Mouse (Mus musculus) liver, embryonic 16.5 days (tissue): ENCODE data around the gene Gm11555. TPM values are rescaled to one million over a fixed set of nuclear protein-coding genes. Genes with fewer than 3 reads are reported as not detected.
"Not testable (repeated sequence)": the region's sequence is repeated elsewhere in the genome, so short reads cannot be mapped to it uniquely, and the experiment has no call there.

Experiments
- ATAC-seq: fragments of 200-750 bp; cut with Nextera tagmentation; 2 replicates; pipeline ENCODE4 v1.8.0; 2017; ENCODE audit warnings: low read depth, mild to moderate bottlenecking, moderate number of reproducible peaks, moderate library complexity
- H3K27ac ChIP-seq: fragments of 300-500 bp; sonication (generic); 2 replicates; pipeline ENCODE4 v1.5.1; 2014; ENCODE audit warnings: mild to moderate bottlenecking, low read length
- H3K27me3 ChIP-seq: fragments of 300-500 bp; sonication (generic); 2 replicates; pipeline ENCODE4 v1.6.1; 2014; ENCODE audit warnings: low read depth, low read length, mixed read lengths; ENCODE audit not compliant: control insufficient read depth, insufficient read depth
- H3K36me3 ChIP-seq: fragments of 300-500 bp; sonication (generic); 2 replicates; pipeline ENCODE4 v1.6.1; 2014; ENCODE audit warnings: mild to moderate bottlenecking; ENCODE audit not compliant: control insufficient read depth, insufficient read depth
- H3K4me1 ChIP-seq: fragments of 300-500 bp; sonication (generic); 2 replicates; pipeline ENCODE4 v1.6.1; 2014; ENCODE audit warnings: low read depth, low read length, mixed read lengths; ENCODE audit not compliant: control insufficient read depth
- H3K4me2 ChIP-seq: fragments of 300-500 bp; sonication (generic); 2 replicates; pipeline ENCODE4 v1.6.1; 2014; ENCODE audit warnings: low read depth, low read length, mixed read lengths
- H3K4me3 ChIP-seq: fragments of 300-500 bp; sonication (generic); 2 replicates; pipeline ENCODE4 v1.5.1; 2014; ENCODE audit warnings: low read depth, mild to moderate bottlenecking, low read length
- H3K9ac ChIP-seq: fragments of 300-500 bp; sonication (generic); 2 replicates; pipeline ENCODE4 v1.6.1; 2014; ENCODE audit warnings: low read depth, low read length
- H3K9me3 ChIP-seq: fragments of 300-500 bp; sonication (generic); replicated peaks from 2 replicates; pipeline ENCODE4 v1.6.1; 2016; ENCODE audit warnings: low read length; ENCODE audit not compliant: control insufficient read depth
- WGBS: fragments of 180-500 bp; shearing (Covaris S2); extraction: QIAGEN DNeasy Blood & Tissue Kit; methylation state at CpG from one replicate; pipeline ENCODE4 v1.1.7; 2014; ENCODE audit not compliant: insufficient replicate concordance; 5-methylcytosine and 5-hydroxymethylcytosine counted together
- polyA plus RNA-seq: library from polyadenylated mRNA; unstranded; fragments of >200 nt; fragmentation: Nextera tagmentation; extraction: Ambion mirVana; gene quantifications from 2 replicates; pipeline ENCODE4 v1.2.1, GENCODE M21; 2015

Gene Gm11555
- polyA plus RNA-seq, 1 experiment from 2014 or later = not detected

DNA sequence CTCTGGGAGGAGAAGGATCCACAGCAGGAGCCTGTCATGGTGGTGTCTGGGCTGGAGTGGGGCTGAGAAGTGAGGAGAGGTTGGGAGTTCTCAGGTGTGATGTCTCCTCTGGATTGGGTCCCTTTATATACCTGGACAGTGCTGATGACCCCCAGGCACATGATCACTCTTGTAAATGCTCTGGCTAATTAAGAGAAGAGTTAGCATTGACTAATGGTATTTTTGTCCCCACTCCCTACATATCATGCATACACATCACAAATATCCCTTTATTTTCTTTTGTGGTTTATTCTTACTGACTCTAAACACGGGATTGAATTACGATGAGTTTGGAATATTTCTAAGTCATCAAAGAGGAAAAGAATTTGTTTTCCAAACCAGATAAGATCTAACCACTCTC, 29.7 kb downstream of the Gm11555 start, which contains the start of gene Gm11562:
Gene Gm11562 (minus strand): TSS at position 101 of the 400 bp plus-strand sequence.
- H3K36me3 ChIP-seq = no peaks in the 10 kb centered on the region
- no peak within 1 kb of the TSS for H3K27ac ChIP-seq
- H3K9ac ChIP-seq = no peak within 1 kb of the TSS
- H3K9me3 ChIP-seq = no peaks in the 10 kb centered on the region
- no peak within 1 kb of the TSS for H3K4me2 ChIP-seq
- H3K27me3 ChIP-seq = no peaks in the 10 kb centered on the region
- no peak within 1 kb of the TSS for H3K4me3 ChIP-seq
- no peaks in the 10 kb centered on the region for H3K4me1 ChIP-seq
- 55% methylated on average over 2 of the region's 2 CpGs for WGBS
- ATAC-seq = no peak

DNA sequence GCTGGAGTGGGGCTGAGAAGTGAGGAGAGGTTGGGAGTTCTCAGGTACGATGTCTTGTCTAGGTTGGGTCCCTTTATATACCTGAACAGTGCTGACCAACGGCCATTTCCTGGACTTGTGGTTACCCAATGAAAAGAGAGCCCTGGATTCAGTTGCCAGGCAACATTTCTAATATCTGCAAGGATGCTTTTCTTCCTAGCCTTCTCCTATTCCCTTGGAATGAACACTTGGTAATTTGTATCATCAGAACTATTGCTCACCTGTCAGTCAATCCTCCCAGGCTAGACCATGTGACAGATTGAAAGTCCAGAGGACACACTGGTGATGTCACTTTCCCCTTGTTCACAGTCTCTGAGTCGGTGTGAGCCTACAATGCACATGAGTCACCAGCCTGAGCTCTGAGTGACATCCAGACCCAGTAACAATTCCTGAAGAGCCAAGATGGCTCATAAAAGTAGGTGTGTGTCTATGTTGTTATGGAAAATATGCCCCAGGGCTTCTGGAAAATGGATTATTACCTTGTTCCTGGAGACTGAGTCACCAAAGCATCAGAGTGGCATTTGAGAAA, 35.2 kb downstream of the Gm11555 start, which contains the start of gene Krtap2-4:
Gene Krtap2-4 (minus strand): TSS at position 51 of the 568 bp plus-strand sequence.
- Histone ChIP-seq H3K27me3 (no peaks in the 10 kb centered on the region), H3K9me3 (no peaks in the 10 kb centered on the region), H3K36me3 (no peaks in the 10 kb centered on the region), H3K27ac (no peak within 1 kb of the TSS), H3K4me1 (no peaks in the 10 kb centered on the region), H3K4me2 (no peak within 1 kb of the TSS), H3K9ac (no peak within 1 kb of the TSS), H3K4me3 (no peak within 1 kb of the TSS)
- WGBS = 35% methylated on average over 3 of the region's 3 CpGs
- no peak for ATAC-seq

DNA sequence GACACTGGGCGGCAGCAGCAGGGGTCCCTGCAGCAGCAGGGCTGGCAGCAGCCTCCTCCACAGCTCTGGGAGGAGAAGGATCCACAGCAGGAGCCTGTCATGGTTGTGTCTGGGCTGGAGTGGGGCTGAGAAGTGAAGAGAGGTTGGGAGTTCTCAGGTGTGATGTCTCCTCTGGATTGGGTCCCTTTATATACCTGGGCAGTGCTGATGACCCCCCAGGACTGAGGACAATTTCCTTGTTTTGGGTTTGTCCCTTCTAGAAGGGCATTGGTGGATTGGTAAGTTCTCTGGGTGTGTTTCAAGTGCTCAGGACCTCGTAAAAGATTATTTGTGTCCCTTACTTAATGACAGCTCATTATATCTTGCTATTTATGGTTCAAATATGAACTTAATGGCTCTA, 39.9 kb downstream of the Gm11555 start, which contains the start of gene Gm11937:
Gene Gm11937 (minus strand): TSS at position 101 of the 400 bp plus-strand sequence.
- not testable (repeated sequence) for H3K27ac ChIP-seq, H3K9ac ChIP-seq, H3K4me2 ChIP-seq, H3K4me3 ChIP-seq, H3K9me3 ChIP-seq, H3K27me3 ChIP-seq, ATAC-seq, H3K4me1 ChIP-seq, H3K36me3 ChIP-seq
- WGBS = 43% methylated on average over 2 of the region's 2 CpGs

DNA sequence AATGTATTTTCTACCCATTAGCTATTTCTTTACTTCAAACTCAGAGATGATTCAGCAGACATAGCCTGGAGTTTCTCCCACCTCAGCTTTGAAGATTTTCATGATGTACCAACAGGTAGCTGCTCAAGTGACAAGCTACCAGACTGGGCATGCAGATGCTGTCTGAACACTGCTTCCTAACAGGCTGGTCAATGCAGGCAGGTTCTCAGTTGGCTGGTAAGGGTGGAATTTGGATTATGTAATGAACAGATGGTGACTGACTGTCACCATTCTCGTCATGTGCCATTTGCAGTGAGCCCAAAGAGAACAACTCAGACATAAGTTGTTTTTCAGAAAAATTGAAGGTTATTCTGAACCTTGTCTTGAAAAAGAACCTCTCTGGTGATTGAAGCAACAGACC, 40.9 kb downstream of the Gm11555 start:
- no peak overlapping the region for H3K9ac ChIP-seq
- H3K9me3 ChIP-seq = no peaks in the 10 kb centered on the region
- ATAC-seq = no peak
- H3K4me3 ChIP-seq = no peak overlapping the region
- H3K27ac ChIP-seq = no peak overlapping the region
- no peaks in the 10 kb centered on the region for H3K4me1 ChIP-seq
- no peaks in the 10 kb centered on the region for H3K27me3 ChIP-seq
- no peaks in the 10 kb centered on the region for H3K36me3 ChIP-seq
- H3K4me2 ChIP-seq = no peak overlapping the region
- WGBS = 39% methylated on average over 1 of the region's 1 CpGs

DNA sequence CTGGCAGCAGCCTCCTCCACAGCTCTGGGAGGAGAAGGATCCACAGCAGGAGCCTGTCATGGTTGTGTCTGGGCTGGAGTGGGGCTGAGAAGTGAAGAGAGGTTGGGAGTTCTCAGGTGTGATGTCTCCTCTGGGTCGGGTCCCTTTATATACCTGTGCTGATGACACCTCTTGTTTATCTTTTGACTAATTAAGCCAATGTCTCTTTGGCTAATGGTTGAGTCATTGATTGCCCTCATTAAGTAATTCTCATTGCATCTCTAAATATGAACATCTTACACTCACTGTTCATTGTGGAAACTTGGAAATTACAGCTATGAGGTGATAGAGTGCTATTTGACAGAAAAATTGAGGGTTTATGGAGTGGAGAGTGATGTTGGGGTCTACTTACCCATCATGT, 46.8 kb downstream of the Gm11555 start, which contains the start of gene Gm11938:
Gene Gm11938 (minus strand): TSS at position 101 of the 400 bp plus-strand sequence.
- not testable (repeated sequence) for H3K4me1 ChIP-seq, H3K9ac ChIP-seq, H3K4me2 ChIP-seq, H3K9me3 ChIP-seq, H3K27ac ChIP-seq, H3K27me3 ChIP-seq, ATAC-seq, H3K4me3 ChIP-seq, H3K36me3 ChIP-seq
- 36% methylated on average over 1 of the region's 1 CpGs for WGBS

Other genes starting within 250 kb of the Gm11555 start
- 0.05 TPM in 1 of 2 replicates, not detected in the other for gene Krt12, start 228.0 kb downstream of the Gm11555 start, polyA plus RNA-seq
- 33.8 and 34.8 TPM in 2 replicates for gene Krt20, start 212.1 kb downstream of the Gm11555 start, polyA plus RNA-seq
- gene Krt23, start 157.1 kb downstream of the Gm11555 start, polyA plus RNA-seq = 1.4 and 1.5 TPM in 2 replicates
- gene Krt39, start 128.9 kb downstream of the Gm11555 start, polyA plus RNA-seq = not detected in 2 replicates
- gene Krt40, start 107.1 kb downstream of the Gm11555 start, polyA plus RNA-seq = not detected in 2 replicates
- not detected in 2 replicates for gene Krtap3-3, start 99.4 kb downstream of the Gm11555 start, polyA plus RNA-seq
- gene Krtap3-2, start 93.4 kb downstream of the Gm11555 start, polyA plus RNA-seq = not detected in 2 replicates
- gene Gm11939, start 90.8 kb downstream of the Gm11555 start, polyA plus RNA-seq = not detected in 2 replicates
- gene Krtap3-1, start 83.6 kb downstream of the Gm11555 start, polyA plus RNA-seq = not detected in 2 replicates
- not detected in 2 replicates for gene Krtap1-5, start 69.2 kb downstream of the Gm11555 start, polyA plus RNA-seq
- gene Krtap1-4, start 66.6 kb downstream of the Gm11555 start, polyA plus RNA-seq = not detected in 2 replicates
- gene Krtap1-3, start 58.9 kb downstream of the Gm11555 start, polyA plus RNA-seq = not detected in 2 replicates
- gene Krtap9-3, start 52.1 kb downstream of the Gm11555 start, polyA plus RNA-seq = not detected in 2 replicates
- not detected in 2 replicates for gene Gm11938, start 46.9 kb downstream of the Gm11555 start, polyA plus RNA-seq
- gene Gm11937, start 40.0 kb downstream of the Gm11555 start, polyA plus RNA-seq = not detected in 2 replicates
- gene Krtap2-4, start 35.4 kb downstream of the Gm11555 start, polyA plus RNA-seq = not detected in 2 replicates
- not detected in 2 replicates for gene Gm11562, start 29.8 kb downstream of the Gm11555 start, polyA plus RNA-seq
- not detected in 2 replicates for gene Krtap4-1, start 22.0 kb downstream of the Gm11555 start, polyA plus RNA-seq
- not detected in 2 replicates for gene Krtap4-2, start 15.2 kb downstream of the Gm11555 start, polyA plus RNA-seq
- gene Krtap4-7, start 6.1 kb downstream of the Gm11555 start, polyA plus RNA-seq = not detected in 2 replicates
- not detected in 2 replicates for gene Gm11563, start 8.7 kb upstream of the Gm11555 start, polyA plus RNA-seq
- gene Krtap4-6, start 15.7 kb upstream of the Gm11555 start, polyA plus RNA-seq = not detected in 2 replicates
- gene Gm14190, start 40.5 kb upstream of the Gm11555 start, polyA plus RNA-seq = not detected in 2 replicates
- gene Gm14180, start 84.1 kb upstream of the Gm11555 start, polyA plus RNA-seq = not detected in 2 replicates
- not detected in 2 replicates for gene Gm11595, start 122.7 kb upstream of the Gm11555 start, polyA plus RNA-seq
- gene Krtap4-8, start 130.5 kb upstream of the Gm11555 start, polyA plus RNA-seq = not detected in 2 replicates
- gene Krtap4-9, start 135.0 kb upstream of the Gm11555 start, polyA plus RNA-seq = not detected in 2 replicates
- gene Gm11596, start 143.2 kb upstream of the Gm11555 start, polyA plus RNA-seq = not detected in 2 replicates
- gene Gm11569, start 148.7 kb upstream of the Gm11555 start, polyA plus RNA-seq = not detected in 2 replicates
- not detected in 2 replicates for gene Gm11554, start 154.2 kb upstream of the Gm11555 start, polyA plus RNA-seq
- gene Krtap4-13, start 159.7 kb upstream of the Gm11555 start, polyA plus RNA-seq = not detected in 2 replicates
- gene Gm11564, start 165.4 kb upstream of the Gm11555 start, polyA plus RNA-seq = not detected in 2 replicates
- gene 2300003K06Rik, start 187.8 kb upstream of the Gm11555 start, polyA plus RNA-seq = not detected in 2 replicates
- gene Krtap4-16, start 201.4 kb upstream of the Gm11555 start, polyA plus RNA-seq = not detected in 2 replicates
- gene Gm11568, start 207.7 kb upstream of the Gm11555 start, polyA plus RNA-seq = not detected in 2 replicates
- not detected in 2 replicates for gene Gm11559, start 214.2 kb upstream of the Gm11555 start, polyA plus RNA-seq
- not detected in 2 replicates for gene Krtap9-1, start 223.2 kb upstream of the Gm11555 start, polyA plus RNA-seq
- not detected in 2 replicates for gene Gm11567, start 229.0 kb upstream of the Gm11555 start, polyA plus RNA-seq